24 mouse cellular contexts compared by ENCODE assay signal in the genomic region with DNA sequence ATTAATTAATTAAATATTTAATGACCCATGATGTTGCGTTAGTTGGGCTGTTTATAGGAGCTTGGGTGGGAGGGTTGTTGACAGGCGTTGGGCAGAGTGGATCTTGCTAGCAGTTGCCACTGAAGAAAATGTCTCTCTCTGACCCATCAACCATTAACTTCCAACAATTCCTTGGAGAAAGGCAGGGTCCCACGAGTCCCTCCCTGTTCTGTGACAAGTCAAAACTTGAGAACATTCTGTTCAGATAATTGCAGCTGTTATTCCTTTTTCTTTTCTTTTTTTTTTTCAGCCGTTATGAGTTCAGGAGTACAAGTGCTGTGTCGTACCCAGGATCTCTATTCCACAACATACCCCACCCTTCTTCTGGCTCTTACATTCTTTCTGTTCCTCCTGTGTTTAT.
"Had no signal": no experiment of that assay in that cellular context is flagged by ENCODE, and none has a peak within 500 bp of the region (broad histone marks: within the 10 kb centered on the region; RNA-seq: fewer than 3 reads in every experiment).

No protein-coding gene starts in this region.

- DNase-seq: gastrocnemius, postnatal 14 days; gastrocnemius, postnatal 36 days; heart, adult 2 months; heart, postnatal 4 days; kidney, adult 11 months; kidney, adult 2 months; kidney, adult 9 months; kidney, postnatal 14 days; kidney, postnatal 36 days; layer of hippocampus, adult 9-11 months; layer of hippocampus, postnatal 36 days; left cerebral cortex, postnatal 4 days had no signal

- H3K36me3 ChIP-seq: heart, embryonic 13.5 days; heart, embryonic 15.5 days; hindbrain, embryonic 10.5 days; hindbrain, embryonic 13.5 days; hindbrain, embryonic 15.5 days; kidney, embryonic 15.5 days; limb, embryonic 13.5 days; limb, embryonic 15.5 days; liver, embryonic 12.5 days had no signal

- H3K27me3 ChIP-seq: heart, embryonic 13.5 days; heart, embryonic 15.5 days; hindbrain, embryonic 13.5 days; hindbrain, embryonic 15.5 days; kidney, embryonic 15.5 days; limb, embryonic 13.5 days; limb, embryonic 15.5 days; liver, embryonic 12.5 days had no signal

- H3K9me3 ChIP-seq: heart, embryonic 13.5 days; heart, embryonic 15.5 days; hindbrain, embryonic 10.5 days; hindbrain, embryonic 13.5 days; hindbrain, embryonic 15.5 days; kidney, embryonic 15.5 days; limb, embryonic 13.5 days; limb, embryonic 15.5 days; liver, embryonic 12.5 days had no signal

- H3K27ac ChIP-seq: heart, adult 2 months; heart, embryonic 13.5 days; heart, embryonic 15.5 days; hindbrain, embryonic 10.5 days; hindbrain, embryonic 13.5 days; hindbrain, embryonic 15.5 days; hindbrain, postnatal 0 days; kidney, embryonic 15.5 days; kidney, postnatal 0 days; limb, embryonic 13.5 days; limb, embryonic 15.5 days; liver, embryonic 12.5 days; liver, embryonic 14.5 days had no signal

- H3K4me3 ChIP-seq: heart, adult 2 months; heart, embryonic 13.5 days; heart, embryonic 15.5 days; hindbrain, embryonic 10.5 days; hindbrain, embryonic 13.5 days; hindbrain, embryonic 15.5 days; kidney, embryonic 15.5 days; limb, embryonic 13.5 days; limb, embryonic 15.5 days; liver, embryonic 12.5 days had no signal

- H3K4me1 ChIP-seq: heart, embryonic 13.5 days; heart, embryonic 15.5 days; hindbrain, embryonic 10.5 days; hindbrain, embryonic 13.5 days; hindbrain, embryonic 15.5 days; kidney, embryonic 15.5 days; limb, embryonic 13.5 days; limb, embryonic 15.5 days; liver, embryonic 12.5 days had no signal
